Mouse (Mus musculus): ENCODE data around the gene Prr14.
"Not testable (repeated sequence)": the region's sequence is repeated elsewhere in the genome, so short reads cannot be mapped to it uniquely, and the experiment has no call there.

The Prr14 gene

GRCm38 (mm10) chr7:127459311-127459710 is at the start of gene Prr14:
Gene Prr14, plus strand, starts transcription at chr7:127459611.
- DNase-seq (ENCODE audit: low read depth, low spot score): not testable (repeated sequence)

- DNase-seq (ENCODE audit: low read depth, low spot score): no peak
Observed at GRCm38 (mm10) chr7:127411418-127411817, 48.0 kb upstream of the Prr14 start.

- peak; percentile 93 for DNase-seq (ENCODE audit: low read depth, low spot score)
Observed at GRCm38 (mm10) chr7:127421388-127422191, 37.8 kb upstream of the Prr14 start, which contains the start of gene Zfp688. Gene Zfp688, minus strand, starts transcription at chr7:127422068.

GRCm38 (mm10) chr7:127422247-127422646 is 37.2 kb upstream of the Prr14 start:
- DNase-seq (ENCODE audit: low read depth, low spot score): no peak

GRCm38 (mm10) chr7:127425291-127425690 is 34.1 kb upstream of the Prr14 start:
- no peak for DNase-seq (ENCODE audit: low read depth, low spot score)

GRCm38 (mm10) chr7:127425911-127426310 is 33.5 kb upstream of the Prr14 start:
- DNase-seq (ENCODE audit: low read depth, low spot score): no peak

GRCm38 (mm10) chr7:127426354-127426753 is 33.1 kb upstream of the Prr14 start:
- no peak for DNase-seq (ENCODE audit: low read depth, low spot score)

GRCm38 (mm10) chr7:127435206-127435605 is 24.2 kb upstream of the Prr14 start:
- DNase-seq (ENCODE audit: low read depth, low spot score): no peak

- DNase-seq (ENCODE audit: low read depth, low spot score): peak; percentile 71
Observed at GRCm38 (mm10) chr7:127437724-127438123, 21.7 kb upstream of the Prr14 start.

- no peak for DNase-seq (ENCODE audit: low read depth, low spot score)
Observed at GRCm38 (mm10) chr7:127443976-127444375, 15.4 kb upstream of the Prr14 start.

- DNase-seq (ENCODE audit: low read depth, low spot score): peak; percentile 99
Observed at GRCm38 (mm10) chr7:127448521-127449300, 10.7 kb upstream of the Prr14 start, which contains the start of gene Zfp689. Gene Zfp689, minus strand, starts transcription at chr7:127449158.

- no peak for DNase-seq (ENCODE audit: low read depth, low spot score)
Observed at GRCm38 (mm10) chr7:127449966-127450365, 9.4 kb upstream of the Prr14 start.

- DNase-seq (ENCODE audit: low read depth, low spot score): no peak
Observed at GRCm38 (mm10) chr7:127453056-127453455, 6.4 kb upstream of the Prr14 start.

- peak; percentile 90 for DNase-seq (ENCODE audit: low read depth, low spot score)
Observed at GRCm38 (mm10) chr7:127454905-127455304, 4.5 kb upstream of the Prr14 start.

- peak; percentile 98 for DNase-seq (ENCODE audit: low read depth, low spot score)
Observed at GRCm38 (mm10) chr7:127458371-127459122, 864 bp upstream of the Prr14 start.

GRCm38 (mm10) chr7:127465191-127465590 is 5.8 kb downstream of the Prr14 start:
- DNase-seq (ENCODE audit: low read depth, low spot score): peak; percentile 96

- DNase-seq (ENCODE audit: low read depth, low spot score): peak; percentile 58
Observed at GRCm38 (mm10) chr7:127465670-127466069, 6.3 kb downstream of the Prr14 start.

- DNase-seq (ENCODE audit: low read depth, low spot score): peak; percentile 98
Observed at GRCm38 (mm10) chr7:127466606-127467005, 7.2 kb downstream of the Prr14 start.

GRCm38 (mm10) chr7:127470011-127470715 is 10.8 kb downstream of the Prr14 start:
- no peak for DNase-seq (ENCODE audit: low read depth, low spot score)

- DNase-seq (ENCODE audit: low read depth, low spot score): peak; percentile 99
Observed at GRCm38 (mm10) chr7:127470743-127471645, 11.6 kb downstream of the Prr14 start.

All from R1 (cell line).